ENCODE assay signal across 8 mouse cellular contexts in genomic region chr15:77797609-77798411, GRCm38 (mm10). TPM values are rescaled to one million over a fixed set of nuclear protein-coding genes. Genes with fewer than 3 reads are reported as not detected.
A peak's percentile ranks its signal among the peaks of the same experiment; 100 is the strongest.
DNase-seq lines count a peak whose midpoint lies in the region; ATAC-seq and TF ChIP-seq lines count a peak whose summit lies in the region.

No protein-coding gene starts in this region.

- peak; percentile 80 for DNase-seq in 3134 (ENCODE audit: extremely low read depth, insufficient read length, low spot score)
- DNase-seq in ES-E14 (ENCODE audit: low read depth, low spot score): no peak
- DNase-seq in liver, embryonic 11.5 days (ENCODE audit: low spot score): no peak
- DNase-seq in stomach, postnatal 0 days (ENCODE audit: low spot score): peak; percentile 62
- no peak for DNase-seq in spleen, postnatal 36 days (ENCODE audit: low spot score in 2 of 2)
- no peak for DNase-seq in frontal cortex, postnatal 36 days (ENCODE audit: low spot score in 2 of 2)

- peak overlapping the region; percentile 80 for H3K27ac ChIP-seq in ES-E14 (ENCODE audit: insufficient read depth, low read depth, low read length, poor library complexity, severe bottlenecking)
- peak overlapping the region; percentile 97 for H3K27ac ChIP-seq in embryonic facial prominence, embryonic 13.5 days
- peak overlapping the region; percentile 83 for H3K27ac ChIP-seq in hindbrain, embryonic 12.5 days
- H3K27ac ChIP-seq in liver, embryonic 11.5 days (ENCODE audit: low read depth, low read length): peak overlapping the region; percentile 63; the same call in 1 of the 2 replicates
- peak overlapping the region; percentile 97 for H3K27ac ChIP-seq in stomach, postnatal 0 days (replicated peaks)

- WGBS in embryonic facial prominence, embryonic 13.5 days: 76% methylated on average over 14 of the region's 14 CpGs
- WGBS in hindbrain, embryonic 12.5 days: 89% methylated on average over 14 of the region's 14 CpGs
- 72% methylated on average over 14 of the region's 14 CpGs for WGBS in liver, embryonic 11.5 days
- WGBS in stomach, postnatal 0 days: 48% methylated on average over 14 of the region's 14 CpGs

- no peak; the same call in 1 of the 2 replicates for TF ChIP-seq CTCF in stomach, postnatal 0 days (IDR thresholded peaks at IDR 0.05; ENCODE audit: low read depth)

- H3K4me1 ChIP-seq in ES-E14 (ENCODE audit: control insufficient read depth in 2 of 2, insufficient read depth in 2 of 2, low read length in 2 of 2, poor library complexity in 1 of 2): peaks cover 11 to 40% of the 10 kb centered on the region in 2 experiments; a peak in 3 of 4 replicates
- H3K4me1 ChIP-seq in embryonic facial prominence, embryonic 13.5 days: peaks cover 44% of the 10 kb centered on the region
- peaks cover 28% of the 10 kb centered on the region for H3K4me1 ChIP-seq in hindbrain, embryonic 12.5 days
- peaks cover 51% of the 10 kb centered on the region for H3K4me1 ChIP-seq in liver, embryonic 11.5 days (replicated peaks; ENCODE audit: control insufficient read depth, insufficient read depth, low read length)
- H3K4me1 ChIP-seq in stomach, postnatal 0 days (replicated peaks; ENCODE audit: control insufficient read depth, insufficient read depth): peaks cover 26% of the 10 kb centered on the region

- no peaks in the 10 kb centered on the region for H3K27me3 ChIP-seq in embryonic facial prominence, embryonic 13.5 days
- H3K27me3 ChIP-seq in hindbrain, embryonic 12.5 days: no peaks in the 10 kb centered on the region
- no peaks in the 10 kb centered on the region for H3K27me3 ChIP-seq in liver, embryonic 11.5 days (replicated peaks; ENCODE audit: control insufficient read depth, insufficient read depth, low read length)
- H3K27me3 ChIP-seq in stomach, postnatal 0 days (ENCODE audit: control insufficient read depth, insufficient read depth, low read length): no peaks in the 10 kb centered on the region

- no peak for ATAC-seq in embryonic facial prominence, embryonic 13.5 days (ENCODE audit: insufficient number of reproducible peaks, insufficient read depth, low FRiP score, low TSS enrichment, low read depth)
- ATAC-seq in hindbrain, embryonic 12.5 days (ENCODE audit: low FRiP score): no peak
- no peak; the same call in 1 of the 2 replicates for ATAC-seq in liver, embryonic 11.5 days (replicated peaks; ENCODE audit: low FRiP score)
- peak; percentile 65 for ATAC-seq in stomach, postnatal 0 days (ENCODE audit: low FRiP score, low TSS enrichment)

- H3K9ac ChIP-seq in ES-E14 (ENCODE audit: insufficient read depth, low read depth, low read length, poor library complexity, severe bottlenecking): peak overlapping the region; percentile 46; the same call in 1 of the 2 replicates
- peak overlapping the region; percentile 49; the same call in 1 of the 2 replicates for H3K9ac ChIP-seq in embryonic facial prominence, embryonic 13.5 days
- no peak overlapping the region for H3K9ac ChIP-seq in hindbrain, embryonic 12.5 days
- H3K9ac ChIP-seq in liver, embryonic 11.5 days (ENCODE audit: low read depth, low read length): no peak overlapping the region
- H3K9ac ChIP-seq in stomach, postnatal 0 days (ENCODE audit: low read length): peak overlapping the region; percentile 41

- no peak overlapping the region for H3K4me3 ChIP-seq in ES-E14 (ENCODE audit: insufficient read depth in 1 of 2, low read depth in 1 of 2, low read length in 2 of 2, poor library complexity in 1 of 2, severe bottlenecking in 1 of 2)
- H3K4me3 ChIP-seq in embryonic facial prominence, embryonic 13.5 days: no peak overlapping the region
- no peak overlapping the region for H3K4me3 ChIP-seq in hindbrain, embryonic 12.5 days
- H3K4me3 ChIP-seq in liver, embryonic 11.5 days (ENCODE audit: low read depth, low read length): no peak overlapping the region
- no peak overlapping the region for H3K4me3 ChIP-seq in stomach, postnatal 0 days (ENCODE audit: low read depth, low read length)

- no peak for TF ChIP-seq EP300 in stomach, postnatal 0 days (optimal IDR thresholded peaks at IDR 0.05)

- H3K36me3 ChIP-seq in ES-E14 (ENCODE audit: control insufficient read depth, insufficient read depth, low read length, poor library complexity, severe bottlenecking): peaks cover 54% of the 10 kb centered on the region; the same call in 1 of the 2 replicates
- H3K36me3 ChIP-seq in embryonic facial prominence, embryonic 13.5 days: peaks cover 64% of the 10 kb centered on the region
- peaks cover 18% of the 10 kb centered on the region; the same call in 1 of the 2 replicates for H3K36me3 ChIP-seq in hindbrain, embryonic 12.5 days
- H3K36me3 ChIP-seq in liver, embryonic 11.5 days (ENCODE audit: control insufficient read depth, insufficient read depth, low read length): peaks cover 28% of the 10 kb centered on the region
- peaks cover 31% of the 10 kb centered on the region for H3K36me3 ChIP-seq in stomach, postnatal 0 days (ENCODE audit: control insufficient read depth, insufficient read depth, low read length)

- 0 out of 2 replicates have a peak overlapping the region, but pooled peaks have one; percentile 0 for H3K4me2 ChIP-seq in embryonic facial prominence, embryonic 13.5 days
- no peak overlapping the region for H3K4me2 ChIP-seq in hindbrain, embryonic 12.5 days (replicated peaks)
- H3K4me2 ChIP-seq in liver, embryonic 11.5 days: no peak overlapping the region
- H3K4me2 ChIP-seq in stomach, postnatal 0 days (replicated peaks; ENCODE audit: low read depth): 0 out of 2 replicates have a peak overlapping the region, but pooled peaks have one; percentile 2

- H3K9me3 ChIP-seq in ES-E14 (ENCODE audit: control insufficient read depth, insufficient read depth, low read depth, low read length): no peaks in the 10 kb centered on the region
- no peaks in the 10 kb centered on the region for H3K9me3 ChIP-seq in embryonic facial prominence, embryonic 13.5 days
- H3K9me3 ChIP-seq in hindbrain, embryonic 12.5 days (replicated peaks): no peaks in the 10 kb centered on the region
- H3K9me3 ChIP-seq in liver, embryonic 11.5 days (ENCODE audit: control insufficient read depth, low read length): no peaks in the 10 kb centered on the region
- H3K9me3 ChIP-seq in stomach, postnatal 0 days (ENCODE audit: control insufficient read depth, low read length): no peaks in the 10 kb centered on the region

- in situ Hi-C loops in ES-E14 (cut with MboI; ENCODE audit: low sequenced_read_pairs in 2 of 2, unreplicated experiment in 2 of 2): no loop called here

TF ChIP-seq in ES-E14, 5 proteins besides CTCF, POLR2A, EP300 and RAD21:
- TF ChIP-seq MAFK (IDR thresholded peaks at IDR 0.05; ENCODE audit: insufficient read depth, low read depth, low read length) (no peak), CHD2 (IDR thresholded peaks at IDR 0.05; ENCODE audit: low read depth, low read length) (no peak), ZC3H11A (IDR thresholded peaks at IDR 0.05; ENCODE audit: borderline replicate concordance, low read depth, low read length) (no peak), HCFC1 (IDR thresholded peaks at IDR 0.05; ENCODE audit: borderline replicate concordance, insufficient read depth, low read length) (no peak), ZNF384 (IDR thresholded peaks at IDR 0.05; ENCODE audit: low read depth, low read length) (no peak)

RNA-seq across cellular contexts. Expression of gene Apol8, which starts 41.0 kb away (rescaled TPM):
- total RNA-seq in ES-E14 (2012; rRNA removed): 1.8 and 3.1 TPM in 2 replicates
- 0.22 and 0.32 TPM in 2 replicates for polyA plus RNA-seq in embryonic facial prominence, embryonic 13.5 days (2015; fragmentation: Nextera tagmentation; extraction: Ambion mirVana)
- polyA plus RNA-seq in hindbrain, embryonic 12.5 days (2016; fragmentation: Nextera tagmentation; extraction: Ambion mirVana): 0.22 and 0.47 TPM in 2 replicates
- 2.9 and 3.2 TPM in 2 replicates for polyA plus RNA-seq in liver, embryonic 11.5 days (2014; fragmentation: Nextera tagmentation; extraction: Ambion mirVana)
- 0.05 and 0.10 TPM in 2 replicates for polyA plus RNA-seq in stomach, postnatal 0 days (2015; fragmentation: Nextera tagmentation; extraction: Ambion mirVana)

RNA-seq across cellular contexts. Expression of gene Myh9, which starts 44.2 kb away (rescaled TPM):
- 146 and 152 TPM in 2 replicates for total RNA-seq in ES-E14 (2012; rRNA removed)
- 36.2 and 41.0 TPM in 2 replicates for polyA plus RNA-seq in embryonic facial prominence, embryonic 13.5 days (2015; fragmentation: Nextera tagmentation; extraction: Ambion mirVana)
- 32.0 and 33.5 TPM in 2 replicates for polyA plus RNA-seq in hindbrain, embryonic 12.5 days (2016; fragmentation: Nextera tagmentation; extraction: Ambion mirVana)
- 49.8 and 53.0 TPM in 2 replicates for polyA plus RNA-seq in liver, embryonic 11.5 days (2014; fragmentation: Nextera tagmentation; extraction: Ambion mirVana)
- 27.9 and 32.9 TPM in 2 replicates for polyA plus RNA-seq in stomach, postnatal 0 days (2015; fragmentation: Nextera tagmentation; extraction: Ambion mirVana)

Comparison
In these comparisons a context has a peak if more than half of its experiments do, and no peak if none do; other contexts are left out.
1. DNase-seq: peak in 3134 (single experiment) and stomach, postnatal 0 days (single experiment); none in ES-E14 (single experiment), liver, embryonic 11.5 days (single experiment), spleen, postnatal 36 days (0 of 2) and frontal cortex, postnatal 36 days (0 of 2).
2. H3K9ac ChIP-seq: peak in ES-E14 (single experiment), embryonic facial prominence, embryonic 13.5 days (single experiment) and stomach, postnatal 0 days (single experiment); none in hindbrain, embryonic 12.5 days (single experiment) and liver, embryonic 11.5 days (single experiment).
3. H3K4me2 ChIP-seq: peak in embryonic facial prominence, embryonic 13.5 days (single experiment) and stomach, postnatal 0 days (single experiment); none in hindbrain, embryonic 12.5 days (single experiment) and liver, embryonic 11.5 days (single experiment).
4. Peak in every context shown above with its lines, with median percentiles within 50 percentile points of each other: H3K27ac ChIP-seq.